Mouse (Mus musculus) left cerebral cortex, postnatal 4 days (tissue): ENCODE data around the gene Plbd1. TPM values are rescaled to one million over a fixed set of nuclear protein-coding genes. Genes with fewer than 3 reads are reported as not detected.
A peak's percentile ranks its signal among the peaks of the same experiment; 100 is the strongest.

Experiments used
- DNase-seq: peaks from one replicate; pipeline ENCODE4 v3.0.0-alpha.2; 2022
- intact Hi-C: fragments of 180-260 bp; cut with DNase I; formaldehyde crosslinking; loops from one replicate; pipeline ENCODE4 v1.15.1; 2025
- total RNA-seq, 2 experiments: library from RNA; stranded (reverse); gene quantifications; 2 replicates each; pipeline ENCODE4 v1.2.3; 2021

The Plbd1 gene
- total RNA-seq = under 1 TPM; 0.16 to 0.24 TPM

DNA sequence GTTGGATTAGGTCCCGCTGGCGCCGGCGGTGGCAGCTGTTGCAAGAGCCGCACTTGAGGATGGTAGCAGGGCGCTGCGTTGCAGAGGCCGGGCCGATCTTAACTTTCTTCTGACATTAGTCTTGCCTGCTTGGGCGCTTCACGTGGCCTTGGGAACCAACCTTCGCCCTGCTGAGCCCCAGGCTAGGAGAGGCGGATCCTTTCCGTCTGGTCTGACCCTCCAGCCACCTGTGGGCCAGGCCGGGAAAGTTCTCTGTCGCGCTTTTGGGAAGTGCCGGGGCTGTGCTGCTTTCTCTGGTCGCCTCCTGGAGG lies at the start of gene Plbd1:
TSS of gene Plbd1 (minus strand) at position 223 of the 311 bp plus-strand sequence.
- intact Hi-C loops = no loop called here
- peak; percentile 49 for DNase-seq

DNA sequence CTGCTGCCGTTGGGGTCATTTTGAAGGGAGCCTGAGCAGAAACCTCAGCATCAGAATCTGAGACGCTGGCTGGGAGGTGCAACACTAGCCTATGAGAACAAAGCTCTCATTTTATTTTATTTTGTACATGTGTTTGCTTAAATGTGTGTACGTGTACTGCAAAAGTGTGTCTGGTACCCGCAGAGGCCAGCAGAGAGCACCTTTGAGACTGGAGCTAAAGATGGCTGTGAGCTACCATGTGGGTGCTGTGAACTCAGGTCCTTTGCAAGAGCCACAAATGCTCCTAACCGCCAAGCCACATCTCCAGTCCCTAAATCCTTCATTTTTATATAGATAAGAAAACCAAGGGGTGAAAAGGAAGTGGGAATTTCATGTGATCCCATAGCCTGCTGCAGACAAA lies 48.7 kb upstream of the Plbd1 start:
- intact Hi-C loops = no loop called here
- DNase-seq = no peak

DNA sequence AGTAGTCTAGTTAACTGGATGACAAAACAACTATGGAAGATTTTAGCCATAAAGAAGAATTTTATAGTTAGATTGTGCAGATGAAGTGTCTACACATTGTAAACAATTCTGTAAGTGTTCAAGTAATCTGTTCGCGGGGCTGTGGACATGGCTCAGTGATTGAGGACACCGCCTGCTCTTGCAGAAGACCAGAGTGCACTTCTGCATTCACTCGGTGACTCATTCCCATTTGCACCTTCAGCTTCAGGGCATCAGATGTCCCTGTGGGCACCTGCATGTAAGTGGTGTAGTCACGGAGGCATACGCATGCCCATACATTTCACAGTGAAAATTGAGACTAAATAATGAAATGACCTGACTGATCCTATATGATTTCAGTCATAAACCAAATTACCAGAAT lies 46.9 kb upstream of the Plbd1 start:
- intact Hi-C loops = no loop called here

DNA sequence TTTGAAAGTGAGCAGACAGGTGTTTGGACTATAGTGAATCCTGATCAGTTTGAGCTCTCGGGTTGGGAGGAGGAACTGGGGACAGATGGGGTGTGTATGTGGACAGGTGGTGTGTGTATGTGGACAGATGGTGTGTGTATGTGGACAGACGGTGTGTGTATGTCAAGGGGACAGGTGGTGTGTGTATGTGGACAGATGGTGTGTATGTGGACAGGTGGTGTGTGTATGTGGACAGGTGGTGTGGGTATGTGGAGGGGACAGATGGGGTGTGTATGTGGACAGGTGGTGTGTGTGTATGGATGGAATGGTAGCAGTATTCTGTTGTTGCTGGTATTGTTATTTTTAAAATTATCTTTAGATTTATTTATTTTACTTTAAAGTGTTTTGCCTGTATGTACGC lies 40.1 kb upstream of the Plbd1 start:
- intact Hi-C loops = no loop called here
- DNase-seq = no peak

More for the DNA sequence above, 46.9 kb upstream of the Plbd1 start:
- no peak for DNase-seq

DNA sequence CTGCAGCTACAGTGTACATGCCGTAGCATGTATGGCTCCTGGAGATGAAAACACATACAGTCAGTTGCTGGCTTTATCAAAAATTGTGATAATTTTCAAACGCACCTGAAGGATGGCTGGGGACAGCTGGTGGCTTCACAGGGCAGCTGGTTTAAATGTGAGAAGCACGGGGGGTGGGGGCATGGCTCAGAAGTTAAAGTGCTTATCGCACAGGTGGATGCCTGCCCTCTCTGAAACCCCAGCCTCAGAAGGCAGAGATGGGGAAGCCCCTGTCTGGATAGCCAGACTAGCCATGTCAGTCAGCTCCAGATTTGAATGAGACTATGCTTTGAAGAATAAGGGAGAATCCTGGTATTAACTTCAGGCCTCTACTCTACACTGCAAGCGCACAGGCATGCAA lies 39.5 kb upstream of the Plbd1 start:
- DNase-seq = no peak
- intact Hi-C loops = no loop called here

DNA sequence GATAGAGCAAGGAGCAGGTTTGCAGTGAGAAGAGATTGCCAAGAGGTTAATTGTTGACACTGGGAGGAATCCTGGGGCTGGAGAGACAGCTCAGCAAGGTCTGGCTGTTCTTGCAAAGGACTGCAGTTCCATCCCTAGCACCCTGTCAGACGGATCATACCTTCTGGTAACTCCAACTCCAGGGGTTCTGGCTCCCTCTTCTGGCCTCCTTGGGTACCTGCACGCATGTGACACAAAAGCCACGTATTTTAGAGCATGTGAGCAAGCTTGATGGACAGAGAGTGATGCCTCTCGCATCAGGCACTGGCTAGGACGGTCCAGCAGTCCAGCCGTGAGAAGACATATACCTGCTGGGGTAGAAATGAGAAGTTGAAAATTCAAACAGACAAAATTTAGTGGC lies 29.6 kb upstream of the Plbd1 start:
- no peak for DNase-seq
- intact Hi-C loops = no loop called here

DNA sequence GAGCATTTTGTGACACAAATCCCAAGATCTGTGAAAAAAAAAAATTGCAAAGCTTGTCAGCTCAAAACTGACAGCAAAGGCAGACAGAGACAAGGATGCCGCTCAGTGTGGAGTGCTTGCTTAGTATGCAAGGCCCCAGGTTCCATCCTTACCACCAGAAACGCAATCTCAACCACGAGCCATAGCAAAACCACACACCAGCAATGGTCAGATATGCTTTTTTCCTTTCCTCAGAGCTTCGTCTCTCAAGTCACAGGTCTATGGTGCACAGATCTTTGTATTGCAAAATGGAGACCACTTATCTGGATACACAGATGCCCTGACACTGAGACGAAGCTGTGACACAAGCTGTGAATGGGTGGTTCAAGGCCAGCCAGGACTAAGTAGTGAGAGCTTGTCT lies 28.8 kb upstream of the Plbd1 start:
- intact Hi-C loops = no loop called here

DNA sequence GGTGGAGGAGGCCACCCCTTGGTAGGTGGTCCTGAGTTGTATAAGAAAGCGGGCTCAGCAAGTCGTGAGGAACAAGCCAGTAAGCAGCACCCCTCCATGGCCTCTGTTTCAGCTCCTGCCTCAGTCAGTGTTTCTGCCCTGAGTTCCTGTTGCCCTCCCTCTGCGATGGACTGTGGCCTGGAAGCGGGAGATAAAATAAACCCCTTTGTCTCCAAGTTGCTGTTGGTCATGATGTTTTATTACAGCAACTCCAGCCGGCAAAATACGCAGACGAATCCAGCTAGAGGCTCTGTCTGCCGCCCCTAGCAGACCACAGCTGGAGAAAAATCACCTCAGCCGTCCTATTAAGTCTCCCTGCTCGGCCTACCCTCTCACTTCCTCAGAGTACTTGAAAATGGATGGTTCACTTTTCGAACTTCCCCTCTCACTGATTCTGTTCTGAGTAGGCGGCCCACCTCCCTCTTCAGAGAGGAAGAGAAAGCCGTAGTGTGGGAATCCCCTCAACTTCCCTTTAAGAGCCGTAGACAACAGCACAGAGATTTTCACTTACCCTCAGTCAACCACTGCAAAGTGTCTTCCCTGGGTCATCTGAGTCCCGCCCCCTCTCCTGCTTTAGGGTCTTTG lies 28.2 kb upstream of the Plbd1 start:
- DNase-seq = no peak
- intact Hi-C loops = no loop called here

More for the DNA sequence above, 28.8 kb upstream of the Plbd1 start:
- no peak for DNase-seq

DNA sequence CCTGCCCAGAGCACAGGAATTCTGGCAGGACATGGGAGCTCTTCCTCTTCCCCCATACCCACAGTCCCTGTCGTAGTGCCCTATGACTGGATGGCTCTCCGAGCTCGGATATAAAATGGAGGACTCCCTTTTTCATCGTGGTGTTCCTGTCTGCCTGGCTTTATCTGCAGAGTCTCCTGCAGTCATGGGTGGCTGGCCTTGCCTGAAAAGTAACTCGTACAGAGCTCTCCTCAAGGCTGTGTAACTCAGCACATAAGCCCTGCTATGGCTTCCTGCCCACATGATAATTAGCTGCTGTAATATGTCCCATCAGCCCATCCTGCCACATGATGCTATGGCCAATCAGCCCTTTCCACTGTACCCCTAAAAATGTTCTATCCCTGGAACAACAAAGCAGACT lies 23.7 kb upstream of the Plbd1 start:
- no peak for DNase-seq
- intact Hi-C loops = no loop called here

DNA sequence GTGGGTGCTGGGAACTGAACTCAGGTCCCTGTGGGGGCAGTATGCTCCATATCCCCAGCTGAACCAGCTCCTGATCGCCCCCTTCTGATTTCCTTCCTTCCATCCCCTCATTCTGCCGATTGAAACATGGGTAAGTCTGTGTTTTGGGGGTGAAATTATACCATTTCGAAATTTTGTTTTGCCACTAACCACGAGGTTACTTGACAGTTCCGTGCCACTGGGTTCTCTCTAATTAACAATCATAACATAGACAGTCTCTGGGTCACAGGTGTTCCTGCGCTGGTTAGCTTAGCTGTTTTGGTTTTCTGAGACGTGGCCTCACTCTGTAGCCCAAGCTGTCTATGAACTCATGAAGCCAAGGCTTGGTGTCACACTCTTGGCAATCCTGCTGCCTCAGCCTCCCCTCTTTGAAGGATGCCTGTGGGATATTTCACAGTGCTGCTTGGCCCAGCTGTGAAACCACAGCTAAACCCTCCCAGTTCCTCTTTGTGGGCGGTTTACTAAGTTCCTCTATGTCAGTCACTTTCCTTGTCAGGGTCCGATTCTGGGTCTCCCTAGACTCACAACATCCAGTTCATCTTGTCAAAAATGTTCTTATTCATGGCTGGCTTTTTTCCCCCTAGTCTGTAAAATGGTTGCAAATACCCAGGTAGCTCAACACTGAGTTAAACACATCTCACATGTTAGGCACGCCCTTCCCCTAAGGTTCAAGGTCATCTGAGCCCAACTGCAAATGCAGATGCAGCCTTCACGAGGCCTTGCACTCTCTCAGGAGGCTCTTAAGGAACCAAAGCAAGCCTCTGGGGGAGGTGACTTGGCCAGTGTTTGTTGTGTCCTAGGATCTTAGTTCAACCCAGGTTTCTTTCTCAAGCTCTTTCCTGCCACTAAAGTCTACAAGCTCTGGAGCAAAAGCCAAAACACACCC lies 21.9 kb upstream of the Plbd1 start:
- intact Hi-C loops = no loop called here
- DNase-seq = no peak

DNA sequence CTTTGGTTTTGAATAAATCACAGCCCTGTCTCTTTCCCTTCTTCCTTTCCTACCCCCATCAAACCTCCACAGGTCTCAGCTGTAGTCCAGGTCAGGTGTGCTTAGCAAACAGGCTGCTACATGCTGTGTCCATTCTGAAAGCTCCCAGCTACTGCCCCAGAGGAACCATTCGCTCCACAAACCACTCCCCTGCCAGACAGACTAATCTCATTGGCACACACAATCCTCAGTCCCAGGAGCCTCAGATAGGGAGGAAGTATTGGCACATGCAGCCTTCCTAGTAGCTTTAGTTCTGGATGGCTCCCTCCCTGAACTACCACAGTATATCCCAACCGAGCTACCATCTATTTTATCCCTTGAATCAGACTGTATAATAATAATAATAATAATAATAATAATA lies 17.7 kb upstream of the Plbd1 start:
- no peak for DNase-seq
- intact Hi-C loops = no loop called here

DNA sequence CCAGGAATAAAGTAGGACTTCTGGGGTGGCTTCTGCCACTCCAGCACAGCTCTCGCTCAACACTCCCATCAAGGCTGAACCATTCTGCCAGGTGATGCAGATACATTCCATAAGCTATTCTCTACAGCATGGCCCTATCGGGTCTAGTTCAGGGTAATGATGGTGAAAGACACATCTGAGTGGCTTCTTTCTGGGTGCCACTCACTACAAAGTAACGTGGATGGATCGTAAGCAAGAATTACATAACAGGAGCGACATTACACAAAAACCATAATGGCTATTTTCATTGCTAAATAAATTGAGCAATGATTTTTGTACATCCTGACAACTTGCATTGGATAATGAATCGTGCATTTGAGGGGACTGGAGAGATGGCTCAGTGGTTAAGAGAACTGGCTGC lies 13.2 kb upstream of the Plbd1 start:
- no peak for DNase-seq
- intact Hi-C loops = no loop called here

DNA sequence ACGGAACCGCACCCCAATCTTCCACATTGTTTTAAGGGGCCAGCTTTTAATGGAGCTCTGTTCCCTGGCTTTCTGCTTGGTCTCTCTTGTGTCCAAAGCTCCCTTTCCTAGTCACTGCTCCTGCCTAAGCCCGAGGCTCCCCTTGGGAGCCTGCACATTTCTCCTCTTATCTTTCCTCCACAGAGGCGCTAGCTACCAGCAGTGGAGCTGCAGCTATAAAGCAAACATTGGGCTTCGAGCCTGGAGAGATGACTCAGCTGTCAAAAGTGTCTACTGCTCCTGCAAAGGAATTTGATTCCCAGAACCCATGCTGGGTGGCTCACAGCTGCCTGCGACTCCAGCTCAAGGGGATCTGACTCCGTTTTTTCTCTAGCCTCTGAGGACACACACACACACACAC lies 10.7 kb upstream of the Plbd1 start:
- no peak for DNase-seq
- intact Hi-C loops = no loop called here

DNA sequence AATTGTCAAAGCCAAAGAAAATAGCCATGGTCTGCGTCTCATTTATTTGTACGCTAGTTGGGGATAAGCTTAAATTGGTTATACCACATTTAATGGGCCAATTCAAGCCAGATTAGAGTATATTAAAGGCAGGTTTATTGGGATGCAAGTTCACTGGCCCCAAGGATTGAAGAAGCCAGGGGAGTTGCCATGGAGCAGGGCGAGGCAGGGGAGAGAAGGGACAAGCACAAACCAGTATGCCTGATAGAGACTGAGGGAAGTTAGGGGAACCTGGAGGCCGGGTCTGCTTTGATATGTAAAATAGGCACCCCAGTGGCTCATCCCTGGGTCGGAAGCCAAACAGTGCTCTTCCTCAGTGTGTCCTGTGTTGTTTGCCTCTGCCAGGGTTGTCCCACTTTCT lies 7.5 kb upstream of the Plbd1 start:
- intact Hi-C loops = no loop called here
- no peak for DNase-seq

DNA sequence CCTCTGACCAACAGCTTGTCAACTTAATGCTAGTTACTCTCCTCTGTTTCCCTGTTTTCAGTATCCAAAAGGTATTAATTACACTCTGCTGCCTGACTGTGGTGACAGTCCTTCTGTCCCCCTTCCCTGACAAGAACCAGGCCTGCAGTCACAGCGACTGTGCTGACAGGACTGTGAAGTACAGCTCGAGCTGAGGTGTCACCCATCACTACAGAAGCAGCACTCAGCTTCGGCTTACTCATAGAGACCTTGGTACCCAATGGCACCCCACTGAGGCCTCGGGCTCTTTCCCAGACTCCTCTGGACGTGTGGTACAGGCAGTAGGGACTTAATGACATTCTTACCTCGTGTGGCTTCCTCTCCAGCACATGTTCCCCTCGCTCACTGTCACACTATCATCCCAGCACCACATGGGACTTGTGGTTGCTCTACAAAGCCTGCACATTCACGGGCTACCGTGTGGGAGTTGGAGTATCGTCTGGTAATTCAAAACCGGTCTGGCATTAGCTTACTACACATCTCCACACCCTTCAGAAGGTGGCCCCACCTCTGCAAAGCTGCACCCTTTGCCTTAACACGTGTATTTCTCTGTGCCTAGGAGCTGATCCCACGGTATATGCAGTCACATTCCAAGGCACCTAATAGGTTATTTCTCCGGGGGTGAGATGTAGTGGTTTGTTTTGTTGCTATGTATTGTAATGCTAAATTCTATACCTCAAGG lies 6.7 kb upstream of the Plbd1 start:
- intact Hi-C loops = no loop called here
- DNase-seq = no peak

DNA sequence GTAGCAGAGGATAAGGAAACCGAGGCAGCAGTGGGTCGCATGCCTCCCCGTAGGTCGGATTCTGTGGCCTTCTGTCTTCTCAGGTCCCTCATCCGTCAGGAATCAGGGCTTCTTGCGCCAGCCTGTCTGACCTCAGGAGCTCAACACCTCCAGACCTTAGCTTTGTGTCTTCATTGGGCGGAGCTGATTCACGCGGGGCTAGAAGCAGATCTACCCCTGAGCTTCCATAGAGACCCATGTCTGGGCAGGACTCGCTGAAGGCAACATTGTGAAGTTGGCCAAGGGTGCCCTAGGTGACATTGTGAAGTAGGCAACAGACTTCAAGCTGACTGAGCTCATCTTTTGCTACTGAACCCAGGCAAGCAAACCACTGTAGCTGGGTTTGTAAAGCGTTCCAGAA lies 335 bp upstream of the Plbd1 start:
- no peak for DNase-seq
- intact Hi-C loops = no loop called here

DNA sequence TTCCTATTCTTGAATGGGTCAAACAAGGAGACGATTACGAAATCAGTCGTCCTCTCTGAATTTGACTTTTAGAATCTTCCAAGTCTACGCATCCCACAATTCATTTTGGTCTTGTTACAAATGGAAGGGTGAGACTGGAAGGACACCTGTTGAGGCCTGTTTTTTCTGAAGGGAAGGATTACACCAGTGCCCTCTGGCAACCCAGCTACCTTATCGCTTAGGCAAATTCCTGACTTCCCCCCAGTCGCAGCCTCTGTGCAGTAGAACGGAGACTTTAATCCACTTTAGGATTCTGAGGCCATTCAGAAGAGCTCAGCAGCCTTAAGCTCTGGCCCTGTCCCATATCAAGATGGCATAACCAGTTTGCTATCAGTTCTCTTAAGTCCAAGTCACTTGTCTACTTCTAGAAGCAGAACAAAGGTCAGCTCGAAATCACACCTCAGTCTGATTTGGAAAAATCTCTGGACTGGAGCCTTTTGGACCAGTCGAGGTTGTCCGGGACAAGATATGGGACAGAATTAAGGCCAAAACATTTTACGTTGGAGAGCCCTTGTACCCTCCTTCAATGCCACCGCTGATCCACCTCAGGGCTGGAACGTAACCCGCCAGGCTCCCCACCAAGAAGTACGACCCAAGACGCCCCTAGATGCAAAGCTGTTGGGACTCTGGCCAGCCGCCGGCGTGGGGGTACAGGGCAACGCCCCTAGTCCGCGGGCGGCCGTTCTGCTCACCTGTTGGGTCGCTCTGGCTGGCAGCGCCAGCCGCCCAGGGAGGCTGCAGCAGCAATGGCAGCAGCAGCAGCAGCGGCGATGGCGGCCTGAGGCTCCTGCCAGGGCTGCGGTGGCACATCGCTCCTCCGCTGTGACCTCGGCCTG lies 660 bp downstream of the Plbd1 start:
- intact Hi-C loops = no loop called here
- no peak for DNase-seq

DNA sequence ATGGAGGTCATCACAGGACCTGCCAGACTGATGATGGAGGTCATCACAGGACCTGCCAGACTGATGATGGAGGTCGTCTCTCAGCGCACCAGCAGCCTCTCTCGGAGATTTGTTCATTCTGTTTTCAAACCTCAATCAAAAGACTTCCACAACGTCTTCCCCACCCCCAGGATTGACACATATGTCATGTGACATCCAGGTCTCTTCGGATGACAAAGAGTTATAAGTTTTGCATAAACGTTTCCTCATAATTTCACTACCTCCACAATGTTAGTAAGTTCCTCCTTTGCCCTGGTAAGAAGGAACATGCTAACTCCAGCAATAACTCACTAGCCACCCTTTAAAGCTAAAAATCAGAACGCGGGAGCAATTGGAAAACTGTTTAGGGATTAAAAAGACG lies 2.5 kb downstream of the Plbd1 start:
- intact Hi-C loops = no loop called here
- no peak for DNase-seq

DNA sequence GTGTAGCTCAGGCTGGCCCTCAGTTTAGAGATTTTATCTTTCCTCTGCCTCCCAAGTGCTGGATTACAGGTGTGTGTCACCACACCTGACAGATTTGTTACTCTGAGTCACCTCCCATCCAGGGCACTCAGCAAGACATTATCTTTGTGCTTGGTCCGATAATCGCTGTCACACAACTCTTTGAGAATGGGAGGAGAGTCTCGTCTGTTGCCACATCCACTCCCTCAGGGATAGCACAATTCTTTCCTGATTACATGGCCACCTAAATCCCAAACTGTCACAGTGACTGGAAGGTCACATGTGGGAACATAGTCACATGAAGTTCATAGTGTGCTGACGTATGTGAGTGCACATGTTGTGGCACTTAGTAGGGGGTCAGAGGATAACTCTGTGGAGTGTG lies 3.4 kb downstream of the Plbd1 start:
- DNase-seq = no peak
- intact Hi-C loops = no loop called here

DNA sequence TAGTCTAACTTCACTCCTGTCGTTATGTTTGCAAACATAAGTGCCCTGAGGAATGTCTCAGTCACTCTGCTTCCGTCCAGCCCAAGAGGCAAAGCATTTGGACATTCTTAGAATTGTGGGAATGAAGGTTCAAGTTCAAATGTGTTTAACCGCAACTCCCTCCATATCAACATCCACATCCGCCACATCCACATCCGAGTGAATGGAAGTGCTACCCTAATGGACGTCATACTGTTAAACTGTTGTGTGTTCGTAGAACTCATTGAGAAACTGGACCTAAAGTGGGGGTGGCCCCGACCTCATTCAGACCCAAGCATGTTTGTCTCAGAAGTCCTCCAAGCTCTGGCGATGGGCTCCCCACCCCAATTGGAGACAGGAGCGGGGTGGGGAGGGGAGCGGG lies 5.9 kb downstream of the Plbd1 start:
- intact Hi-C loops = no loop called here
- no peak for DNase-seq

DNA sequence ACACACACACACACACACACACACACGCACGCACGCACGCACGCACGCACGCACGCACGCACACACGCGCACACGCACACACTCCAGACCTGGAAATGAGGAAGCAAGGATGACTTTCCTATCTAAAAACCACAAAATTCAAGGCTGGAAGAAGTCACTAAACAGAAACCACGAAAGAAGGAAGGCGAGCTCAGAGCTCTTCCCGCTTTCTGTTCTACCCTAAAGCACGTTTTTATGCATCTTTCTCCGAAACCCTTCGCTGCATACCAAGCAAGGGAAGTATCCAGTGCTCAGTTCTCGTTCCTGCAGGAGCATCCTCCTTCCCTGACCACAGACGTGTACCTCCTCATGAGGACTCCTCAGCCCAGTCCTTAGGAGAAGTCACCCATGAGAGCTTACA lies 7.3 kb downstream of the Plbd1 start:
- no peak for DNase-seq
- intact Hi-C loops = no loop called here
